Mouse (Mus musculus): Measurements from ENCODE around the gene Ormdl3. TPM values are rescaled to one million over a fixed set of nuclear protein-coding genes. Genes with fewer than 3 reads are reported as not detected.

The Ormdl3 gene
- polyA plus RNA-seq, 1 experiment from 2014 or later, result 87.1 TPM

DNA sequence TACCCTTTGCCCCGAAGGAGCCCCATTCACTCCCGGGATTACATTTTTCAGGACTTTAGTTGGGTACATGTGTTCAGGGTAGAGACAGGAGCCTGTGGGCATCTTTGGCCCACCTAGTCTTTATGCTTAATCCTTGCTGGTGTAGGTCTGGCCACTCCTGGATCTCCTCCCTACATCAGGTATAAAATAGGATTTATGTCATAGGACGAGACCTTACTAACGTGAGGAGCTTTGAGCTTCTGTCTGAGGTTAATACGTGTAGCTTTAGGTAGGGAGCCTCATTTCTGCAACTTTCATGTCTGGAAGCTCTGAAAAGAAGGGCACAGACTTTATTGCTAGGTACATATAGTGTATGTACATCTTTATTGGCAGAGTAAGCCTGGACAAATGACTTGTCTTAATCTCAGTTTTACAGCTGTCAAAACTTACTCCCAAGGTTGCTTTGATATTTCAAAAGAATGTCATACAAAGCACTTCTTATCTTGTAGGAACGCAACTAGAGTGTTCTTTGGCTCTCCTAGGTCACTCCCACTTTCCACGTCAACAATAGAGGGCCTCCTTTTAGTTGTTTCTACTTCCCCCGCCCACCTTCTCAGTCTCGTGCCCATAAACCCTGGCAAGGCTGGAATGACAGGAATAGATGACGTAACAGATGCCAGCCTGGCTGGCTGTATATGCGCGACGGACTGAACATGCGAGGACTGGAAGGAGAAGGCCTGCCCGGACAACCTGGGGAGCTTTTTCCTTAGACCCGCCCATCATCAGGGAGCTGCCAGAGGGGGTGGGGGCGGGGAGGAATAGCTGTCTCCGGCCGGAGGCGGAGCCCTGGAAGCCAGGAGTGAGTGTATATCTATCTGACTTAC lies 747 bp upstream of the Ormdl3 start:
- Histone ChIP-seq H3K4me3 (peak overlapping the region; percentile 96), H3K36me3 (peaks cover 8% of the 10 kb centered on the region), H3K4me2 (peak overlapping the region; percentile 80), H3K4me1 (peaks cover 33% of the 10 kb centered on the region), H3K27me3 (peaks cover 9% of the 10 kb centered on the region), H3K9ac (0 out of 2 replicates have a peak overlapping the region, but pooled peaks have one; percentile 7), H3K27ac (peak overlapping the region; percentile 90), H3K9me3 (no peaks in the 10 kb centered on the region)
- ATAC-seq (ENCODE audit: insufficient number of reproducible peaks, low FRiP score, low TSS enrichment, low read depth), result peak; percentile 57
- 7% methylated on average over 20 of the region's 20 CpGs for WGBS

DNA sequence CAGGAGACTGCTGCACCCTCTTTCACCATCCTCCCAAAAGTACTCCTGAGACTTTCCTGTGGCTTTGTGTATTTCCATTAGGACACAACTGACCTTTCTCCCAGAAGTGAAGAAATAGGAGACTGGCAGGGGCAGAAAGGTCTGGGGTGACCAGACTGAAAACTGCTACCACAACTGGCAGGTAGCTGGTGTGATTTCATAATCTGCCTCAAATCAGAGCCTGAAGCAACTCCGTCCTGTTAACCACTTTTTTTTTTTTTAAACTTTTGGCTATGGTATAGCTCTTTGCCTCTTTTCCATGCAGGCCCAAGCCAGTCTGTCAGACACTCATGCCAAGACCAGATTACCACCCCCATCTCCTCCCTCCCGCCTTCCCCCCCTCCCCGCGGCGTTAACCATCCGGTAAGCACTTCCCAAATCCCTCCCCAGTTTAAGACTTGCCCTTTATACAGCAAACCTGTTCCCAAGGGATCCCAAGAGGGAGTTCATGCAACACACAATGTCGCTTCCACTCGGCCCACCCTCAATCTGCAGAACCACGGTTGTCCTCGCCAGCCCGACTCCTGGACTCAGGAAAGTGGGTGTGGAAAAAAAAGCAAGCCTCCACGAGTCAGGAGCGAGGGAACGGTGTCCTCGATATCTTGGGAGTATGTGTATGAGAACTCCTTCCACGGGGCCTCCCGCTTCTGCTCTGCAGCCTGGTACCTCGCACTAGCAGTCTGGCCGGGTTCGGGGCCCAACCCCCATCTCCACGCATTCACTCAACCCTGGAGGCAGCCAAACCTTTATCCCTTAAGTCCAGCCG lies 879 bp downstream of the Ormdl3 start:
- ATAC-seq (ENCODE audit: insufficient number of reproducible peaks, low FRiP score, low TSS enrichment, low read depth), result 0 out of 2 replicates have a peak, but pooled peaks have one; percentile 12
- H3K36me3 ChIP-seq, result peaks cover 24% of the 10 kb centered on the region
- H3K4me2 ChIP-seq, result peak overlapping the region; percentile 80
- H3K4me1 ChIP-seq, result peaks cover 33% of the 10 kb centered on the region
- H3K4me3 ChIP-seq, result peak overlapping the region; percentile 96
- H3K9ac ChIP-seq, result peak overlapping the region; percentile 89
- peaks cover under 1% of the 10 kb centered on the region; the same call in 1 of the 2 replicates for H3K27me3 ChIP-seq
- WGBS, result under 1% methylated on average over 22 of the region's 22 CpGs
- H3K27ac ChIP-seq, result peak overlapping the region; percentile 90
- H3K9me3 ChIP-seq, result no peaks in the 10 kb centered on the region

DNA sequence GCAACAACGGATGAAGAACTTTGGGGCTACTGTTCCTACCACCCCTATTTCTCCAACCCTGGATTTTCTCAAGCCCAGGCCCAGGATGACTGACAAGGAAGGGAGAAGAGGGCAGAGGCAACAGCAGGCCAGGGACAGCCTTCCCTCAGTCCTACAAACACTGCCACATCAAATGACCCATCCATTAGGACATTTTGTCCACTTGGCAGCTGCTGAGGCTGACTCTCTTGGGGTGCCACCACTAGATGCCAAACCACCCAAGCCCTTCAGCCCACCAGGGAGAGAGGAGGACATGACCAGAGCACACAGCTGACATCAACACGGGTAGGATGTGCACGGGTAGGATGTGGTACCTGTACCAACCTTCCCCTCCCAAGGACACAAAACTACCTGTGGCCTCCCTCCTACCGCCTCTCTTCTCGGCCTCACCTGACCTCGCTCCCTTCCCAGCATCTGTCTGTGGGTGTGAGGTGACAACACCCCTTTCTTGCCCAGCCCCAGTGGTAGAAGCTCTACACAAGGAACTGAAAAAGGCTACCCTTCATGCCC lies 2.5 kb downstream of the Ormdl3 start:
- Histone ChIP-seq H3K27ac (no peak overlapping the region), H3K9me3 (no peaks in the 10 kb centered on the region), H3K36me3 (peaks cover 39% of the 10 kb centered on the region), H3K4me3 (no peak overlapping the region), H3K27me3 (no peaks in the 10 kb centered on the region), H3K9ac (no peak overlapping the region), H3K4me2 (no peak overlapping the region), H3K4me1 (peaks cover 33% of the 10 kb centered on the region)
- 80% methylated on average over 6 of the region's 6 CpGs for WGBS
- no peak for ATAC-seq (ENCODE audit: insufficient number of reproducible peaks, low FRiP score, low TSS enrichment, low read depth)

DNA sequence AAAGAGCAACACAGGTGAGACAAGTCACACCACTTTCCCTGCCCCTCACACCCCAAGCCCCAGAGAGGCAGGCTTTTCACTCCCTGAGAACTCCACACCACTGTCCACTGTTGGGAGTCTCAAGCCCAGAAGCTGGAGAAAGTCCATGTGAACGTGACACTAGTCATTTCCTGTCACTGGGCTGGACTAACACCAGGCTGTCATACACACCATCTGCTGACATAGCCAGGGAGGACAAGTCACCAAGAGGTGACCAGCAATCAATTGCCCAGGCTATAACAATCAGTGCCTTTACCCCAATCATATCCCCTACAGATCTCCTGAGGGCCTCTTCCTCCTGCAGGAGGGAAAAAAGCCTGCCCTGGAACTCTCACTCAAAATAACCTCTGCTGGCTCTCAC lies 3.0 kb downstream of the Ormdl3 start:
- peaks cover 39% of the 10 kb centered on the region for H3K36me3 ChIP-seq
- 40% methylated on average over 1 of the region's 1 CpGs for WGBS
- no peak for ATAC-seq (ENCODE audit: insufficient number of reproducible peaks, low FRiP score, low TSS enrichment, low read depth)
- H3K27me3 ChIP-seq, result no peaks in the 10 kb centered on the region
- no peak overlapping the region for H3K4me3 ChIP-seq
- H3K9ac ChIP-seq, result no peak overlapping the region
- no peak overlapping the region for H3K4me2 ChIP-seq
- no peak overlapping the region for H3K27ac ChIP-seq
- H3K9me3 ChIP-seq, result no peaks in the 10 kb centered on the region
- peaks cover 33% of the 10 kb centered on the region for H3K4me1 ChIP-seq

DNA sequence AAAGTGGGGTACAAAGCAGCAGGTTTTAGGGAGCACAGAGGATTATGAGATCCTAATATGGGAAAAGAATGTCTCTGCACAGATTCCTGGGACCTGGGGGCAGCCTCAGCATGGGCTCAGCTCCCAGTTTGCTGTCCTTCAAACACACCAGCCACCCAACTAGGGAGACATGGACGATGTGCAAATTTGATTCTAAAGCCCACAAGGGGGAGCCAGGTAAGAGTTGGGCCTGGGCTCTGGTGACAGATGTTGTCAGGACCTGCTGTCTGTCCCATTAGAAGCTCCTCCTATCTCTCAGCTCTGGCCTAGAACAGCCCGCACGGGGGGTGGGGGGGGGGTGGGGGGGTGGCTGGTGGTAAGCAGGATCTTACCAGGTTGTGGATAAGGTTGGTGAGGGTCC lies 3.6 kb downstream of the Ormdl3 start:
- ATAC-seq (ENCODE audit: insufficient number of reproducible peaks, low FRiP score, low TSS enrichment, low read depth), result no peak
- no peak overlapping the region for H3K4me2 ChIP-seq
- no peaks in the 10 kb centered on the region for H3K9me3 ChIP-seq
- H3K9ac ChIP-seq, result no peak overlapping the region
- no peaks in the 10 kb centered on the region for H3K27me3 ChIP-seq
- H3K27ac ChIP-seq, result no peak overlapping the region
- H3K36me3 ChIP-seq, result peaks cover 39% of the 10 kb centered on the region
- H3K4me3 ChIP-seq, result no peak overlapping the region
- H3K4me1 ChIP-seq, result peaks cover 33% of the 10 kb centered on the region
- WGBS, result 32% methylated on average over 1 of the region's 3 CpGs

DNA sequence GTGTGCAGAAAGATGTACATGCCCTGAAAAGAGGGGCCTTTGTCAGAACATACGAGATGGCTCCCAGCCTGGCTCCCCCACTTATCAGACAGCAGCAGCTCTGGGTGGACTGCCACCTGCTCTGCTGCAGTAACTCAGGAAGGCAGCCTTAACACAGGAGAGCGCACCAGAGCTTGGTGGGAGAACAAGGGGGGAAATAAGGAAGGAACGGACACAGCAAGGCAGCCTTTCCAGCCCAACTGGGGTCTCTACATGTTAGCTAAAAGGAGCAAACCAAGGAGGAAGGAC lies 4.0 kb downstream of the Ormdl3 start:
- no peak for ATAC-seq (ENCODE audit: insufficient number of reproducible peaks, low FRiP score, low TSS enrichment, low read depth)
- Histone ChIP-seq H3K4me3 (no peak overlapping the region), H3K36me3 (peaks cover 39% of the 10 kb centered on the region), H3K4me2 (no peak overlapping the region), H3K9ac (no peak overlapping the region), H3K27me3 (no peaks in the 10 kb centered on the region), H3K4me1 (peaks cover 30% of the 10 kb centered on the region), H3K27ac (no peak overlapping the region), H3K9me3 (no peaks in the 10 kb centered on the region)
- 96% methylated on average over 3 of the region's 3 CpGs for WGBS

DNA sequence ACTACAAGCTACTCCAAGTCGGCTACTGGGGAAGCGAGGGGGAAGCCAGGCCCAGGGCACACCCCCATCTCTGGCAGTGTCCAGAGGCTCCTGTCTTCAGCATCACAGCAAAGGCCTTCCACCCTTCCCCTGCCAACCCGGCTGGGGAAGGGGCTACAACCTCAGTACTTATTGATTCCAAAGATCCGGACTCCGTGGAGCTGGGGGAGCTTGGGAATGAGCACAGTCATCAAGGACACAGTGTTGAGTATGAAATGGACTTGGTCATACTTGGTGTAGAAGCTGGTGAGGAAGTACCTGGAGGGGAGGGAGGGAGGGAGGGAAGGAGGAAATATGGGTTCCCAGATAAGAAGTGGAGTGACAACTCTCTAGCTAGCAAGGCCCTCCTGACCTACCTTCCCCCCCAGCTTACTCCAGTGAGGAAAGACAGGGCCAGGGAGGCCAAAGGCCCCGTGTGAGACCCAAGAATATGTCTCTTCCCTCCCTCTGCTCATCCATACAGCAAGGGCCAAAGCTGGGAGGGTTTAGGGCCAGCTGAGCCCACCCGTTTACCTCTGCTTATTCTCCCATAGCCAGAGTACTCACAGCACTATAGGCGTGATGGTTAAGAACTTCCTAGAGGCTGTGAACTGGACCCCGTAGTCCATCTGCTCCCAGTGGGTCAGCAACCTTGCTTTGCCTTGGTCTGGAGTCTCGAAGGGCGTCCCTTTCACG lies 4.5 kb downstream of the Ormdl3 start:
- Histone ChIP-seq H3K27ac (no peak overlapping the region), H3K9me3 (no peaks in the 10 kb centered on the region), H3K36me3 (peaks cover 39% of the 10 kb centered on the region), H3K4me2 (no peak overlapping the region), H3K9ac (no peak overlapping the region), H3K4me1 (peaks cover 25% of the 10 kb centered on the region), H3K27me3 (no peaks in the 10 kb centered on the region), H3K4me3 (no peak overlapping the region)
- no peak for ATAC-seq (ENCODE audit: insufficient number of reproducible peaks, low FRiP score, low TSS enrichment, low read depth)
- WGBS, result 91% methylated on average over 12 of the region's 12 CpGs

DNA sequence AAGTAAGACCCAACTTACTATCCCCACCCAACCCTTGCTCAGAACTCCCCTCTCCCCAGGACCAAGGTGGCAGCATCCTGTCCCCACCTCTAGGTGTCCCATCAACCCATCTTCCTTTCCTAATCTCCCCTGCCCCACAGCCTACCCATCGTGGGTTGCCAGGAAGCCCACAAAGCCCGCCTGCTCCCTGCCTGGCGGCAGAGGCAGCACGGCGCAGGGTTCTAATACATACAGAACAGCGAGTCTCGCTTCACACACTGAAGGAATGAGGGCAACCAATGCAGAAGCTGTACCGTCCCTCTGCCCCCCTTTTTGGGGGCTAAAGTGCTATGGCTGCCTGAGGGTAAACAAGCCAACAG lies 5.2 kb downstream of the Ormdl3 start:
- H3K9me3 ChIP-seq, result no peaks in the 10 kb centered on the region
- H3K4me3 ChIP-seq, result no peak overlapping the region
- H3K9ac ChIP-seq, result no peak overlapping the region
- 86% methylated on average over 8 of the region's 8 CpGs for WGBS
- no peak overlapping the region for H3K27ac ChIP-seq
- H3K27me3 ChIP-seq, result no peaks in the 10 kb centered on the region
- H3K4me1 ChIP-seq, result peaks cover 21% of the 10 kb centered on the region
- H3K36me3 ChIP-seq, result peaks cover 39% of the 10 kb centered on the region
- no peak overlapping the region for H3K4me2 ChIP-seq
- ATAC-seq (ENCODE audit: insufficient number of reproducible peaks, low FRiP score, low TSS enrichment, low read depth), result no peak

DNA sequence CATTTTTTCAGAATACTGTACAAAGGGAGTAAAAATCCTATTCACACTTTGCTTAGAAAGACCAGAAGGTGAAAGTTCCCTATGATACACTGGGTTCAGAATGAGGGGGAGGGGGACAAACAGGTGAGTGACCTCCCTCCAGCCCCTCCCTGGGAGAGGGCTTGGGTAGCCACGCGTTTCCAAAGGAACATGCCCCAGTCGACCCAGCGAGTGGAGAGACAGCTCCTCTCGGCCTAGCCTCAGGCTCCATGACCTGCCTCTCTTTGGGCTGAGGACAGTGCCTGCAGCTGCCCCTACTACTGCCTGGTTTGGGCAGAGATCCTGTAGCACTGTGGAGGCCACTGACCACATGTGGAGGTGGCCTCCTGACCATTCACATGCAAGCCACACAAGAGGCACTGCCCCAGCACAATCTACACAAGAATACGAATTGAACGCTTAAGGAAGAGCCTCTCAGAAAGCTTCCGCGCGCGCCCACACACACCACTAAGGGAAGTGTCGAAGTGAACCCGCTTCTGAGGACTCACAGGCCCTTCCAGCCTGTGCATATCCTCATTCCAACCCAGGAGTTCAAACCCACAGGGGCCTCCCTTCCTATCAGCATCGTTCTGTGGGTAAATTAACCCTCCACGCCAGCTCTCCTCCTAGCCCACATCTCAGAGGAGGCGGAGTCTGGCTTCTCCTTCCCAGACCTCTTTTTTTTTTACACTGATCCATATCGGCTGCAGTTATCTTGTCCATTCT lies 5.7 kb downstream of the Ormdl3 start:
- Histone ChIP-seq H3K4me1 (peaks cover 21% of the 10 kb centered on the region), H3K4me3 (no peak overlapping the region), H3K27ac (no peak overlapping the region), H3K4me2 (no peak overlapping the region), H3K9ac (no peak overlapping the region), H3K9me3 (no peaks in the 10 kb centered on the region), H3K36me3 (peaks cover 39% of the 10 kb centered on the region), H3K27me3 (no peaks in the 10 kb centered on the region)
- no peak for ATAC-seq (ENCODE audit: insufficient number of reproducible peaks, low FRiP score, low TSS enrichment, low read depth)
- 75% methylated on average over 17 of the region's 17 CpGs for WGBS

DNA sequence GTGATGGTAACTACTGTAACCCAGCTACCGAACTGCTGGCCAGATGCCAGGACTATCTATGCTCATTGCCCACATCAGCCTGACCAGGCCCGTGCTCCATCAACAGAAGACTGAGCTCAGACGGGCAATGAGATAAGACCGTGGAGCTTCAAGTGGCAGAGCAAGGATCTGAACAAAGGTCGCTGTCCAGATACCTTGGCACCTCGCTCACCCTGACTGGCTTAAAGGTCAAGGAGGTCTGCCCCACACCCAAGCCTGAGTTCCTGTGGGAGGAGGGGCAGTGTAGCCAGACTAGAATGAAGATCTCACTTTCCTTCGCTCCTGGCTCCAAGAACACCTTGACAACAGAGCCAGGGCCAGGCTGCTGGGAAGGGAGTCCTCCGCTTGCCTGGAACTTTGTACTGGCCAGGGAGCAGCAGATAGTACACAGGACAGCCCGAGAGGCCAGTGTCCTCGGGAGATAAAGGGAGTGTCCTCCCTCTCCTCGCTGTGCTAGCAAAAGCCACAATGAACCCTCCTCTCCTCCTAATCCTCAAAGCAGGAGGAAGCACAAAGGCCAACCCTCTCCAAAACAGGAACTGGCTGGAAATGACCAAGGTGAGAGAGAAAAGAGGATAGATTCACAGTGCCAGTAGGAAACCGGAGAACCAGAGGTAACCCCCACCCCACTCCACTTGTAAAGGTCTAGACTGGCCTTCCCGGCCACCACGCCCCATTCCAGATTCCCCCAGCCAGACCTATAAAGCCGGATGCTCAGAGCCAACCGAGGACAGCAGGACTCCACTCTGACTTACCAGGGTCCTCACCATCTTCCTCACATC lies 6.7 kb downstream of the Ormdl3 start:
- Histone ChIP-seq H3K27ac (0 out of 2 replicates have a peak overlapping the region, but pooled peaks have one; percentile 4), H3K4me1 (peaks cover 12% of the 10 kb centered on the region)
- WGBS, result 82% methylated on average over 16 of the region's 16 CpGs

More for the DNA sequence above, 6.7 kb downstream of the Ormdl3 start:
- Histone ChIP-seq H3K36me3 (peaks cover 39% of the 10 kb centered on the region), H3K4me3 (no peak overlapping the region), H3K9ac (no peak overlapping the region), H3K9me3 (no peaks in the 10 kb centered on the region), H3K4me2 (no peak overlapping the region), H3K27me3 (no peaks in the 10 kb centered on the region)
- ATAC-seq (ENCODE audit: insufficient number of reproducible peaks, low FRiP score, low TSS enrichment, low read depth), result no peak; the same call in 1 of the 2 replicates

Measured in limb, embryonic 15.5 days (tissue).